Mouse (Mus musculus) neural tube, embryonic 12.5 days (tissue): Measurements from ENCODE around the gene Tsc22d1. TPM values are rescaled to one million over a fixed set of nuclear protein-coding genes. Genes with fewer than 3 reads are reported as not detected.

Experiments used
- ATAC-seq: fragments of 200-750 bp; cut with Nextera tagmentation; 2 replicates; pipeline ENCODE4 v1.8.0; 2017; ENCODE audit warnings: low read depth, mild to moderate bottlenecking, moderate TSS enrichment, moderate library complexity; ENCODE audit not compliant: low FRiP score
- H3K27ac ChIP-seq: fragments of 300-500 bp; sonication (generic); 2 replicates; pipeline ENCODE4 v1.5.1; 2016
- H3K27me3 ChIP-seq: fragments of 300-500 bp; sonication (generic); replicated peaks from 2 replicates; pipeline ENCODE4 v1.6.1; 2016; ENCODE audit warnings: mild to moderate bottlenecking
- H3K36me3 ChIP-seq: fragments of 300-500 bp; sonication (generic); 2 replicates; pipeline ENCODE4 v1.6.1; 2016; ENCODE audit warnings: mild to moderate bottlenecking
- H3K4me1 ChIP-seq: fragments of 300-500 bp; sonication (generic); 2 replicates; pipeline ENCODE4 v1.6.1; 2016
- H3K4me2 ChIP-seq: fragments of 300-500 bp; sonication (generic); replicated peaks from 2 replicates; pipeline ENCODE4 v1.6.1; 2016; ENCODE audit warnings: mild to moderate bottlenecking
- H3K4me3 ChIP-seq: fragments of 300-500 bp; sonication (generic); 2 replicates; pipeline ENCODE4 v1.5.1; 2016
- H3K9ac ChIP-seq: fragments of 300-500 bp; sonication (generic); 2 replicates; pipeline ENCODE4 v1.6.1; 2016; ENCODE audit warnings: mild to moderate bottlenecking
- H3K9me3 ChIP-seq: fragments of 300-500 bp; sonication (generic); 2 replicates; pipeline ENCODE4 v1.6.1; 2016; ENCODE audit warnings: mild to moderate bottlenecking
- WGBS: fragments of 180-500 bp; shearing (Covaris S2); methylation state at CpG from one replicate; pipeline ENCODE4 v1.1.7; 2016; 5-methylcytosine and 5-hydroxymethylcytosine counted together
- polyA plus RNA-seq: library from polyadenylated mRNA; unstranded; fragments of >200 nt; fragmentation: Nextera tagmentation; extraction: Ambion mirVana; gene quantifications from 2 replicates; pipeline ENCODE4 v1.2.1, GENCODE M21; 2016

Tsc22d1 gene
- polyA plus RNA-seq = 589 and 719 TPM in 2 replicates

GRCm38 (mm10) chr14:76414862-76415780 lies at the start of gene Tsc22d1:
TSS of gene Tsc22d1 (plus strand) at chr14:76414961.
- H3K4me2 ChIP-seq = peak within 1 kb of the TSS; percentile 93
- peak within 1 kb of the TSS; percentile 100 for H3K27ac ChIP-seq
- ATAC-seq = no peak; the same call in none of the 2 replicates
- H3K27me3 ChIP-seq = no peaks in the 10 kb centered on the region
- H3K36me3 ChIP-seq = peaks cover 25% of the 10 kb centered on the region
- peak within 1 kb of the TSS; percentile 100 for H3K4me3 ChIP-seq
- under 1% methylated on average over 94 of the region's 128 CpGs for WGBS
- H3K9ac ChIP-seq = peak within 1 kb of the TSS; percentile 100
- no peaks in the 10 kb centered on the region for H3K9me3 ChIP-seq
- H3K4me1 ChIP-seq = peaks cover 37% of the 10 kb centered on the region

- WGBS = 91% methylated on average over 6 of the region's 6 CpGs
These were observed 41.1 kb upstream of the Tsc22d1 start for GRCm38 (mm10) chr14:76373638-76374037.

GRCm38 (mm10) chr14:76374601-76375000 lies 40.2 kb upstream of the Tsc22d1 start:
- no peak for ATAC-seq
- Histone ChIP-seq H3K9me3 (no peaks in the 10 kb centered on the region), H3K4me3 (no peak overlapping the region), H3K9ac (no peak overlapping the region), H3K27me3 (no peaks in the 10 kb centered on the region), H3K36me3 (no peaks in the 10 kb centered on the region), H3K27ac (no peak overlapping the region), H3K4me1 (no peaks in the 10 kb centered on the region), H3K4me2 (no peak overlapping the region)
- 82% methylated on average over 6 of the region's 6 CpGs for WGBS

More at GRCm38 (mm10) chr14:76373638-76374037, 41.1 kb upstream of the Tsc22d1 start:
- no peaks in the 10 kb centered on the region for H3K27me3 ChIP-seq
- no peaks in the 10 kb centered on the region for H3K36me3 ChIP-seq
- H3K4me2 ChIP-seq = no peak overlapping the region
- ATAC-seq = no peak
- no peaks in the 10 kb centered on the region for H3K4me1 ChIP-seq
- no peaks in the 10 kb centered on the region for H3K9me3 ChIP-seq
- no peak overlapping the region for H3K27ac ChIP-seq
- no peak overlapping the region for H3K4me3 ChIP-seq
- H3K9ac ChIP-seq = no peak overlapping the region

GRCm38 (mm10) chr14:76376561-76376960 lies 38.2 kb upstream of the Tsc22d1 start:
- Histone ChIP-seq H3K9me3 (no peaks in the 10 kb centered on the region), H3K36me3 (no peaks in the 10 kb centered on the region), H3K27me3 (no peaks in the 10 kb centered on the region), H3K9ac (no peak overlapping the region), H3K4me2 (no peak overlapping the region), H3K4me1 (no peaks in the 10 kb centered on the region), H3K27ac (no peak overlapping the region), H3K4me3 (no peak overlapping the region)
- ATAC-seq = no peak
- 83% methylated on average over 5 of the region's 5 CpGs for WGBS

GRCm38 (mm10) chr14:76379411-76379810 lies 35.4 kb upstream of the Tsc22d1 start:
- no peak for ATAC-seq

GRCm38 (mm10) chr14:76388025-76388424 lies 26.7 kb upstream of the Tsc22d1 start:
- Histone ChIP-seq H3K4me1 (no peaks in the 10 kb centered on the region), H3K9ac (no peak overlapping the region), H3K36me3 (no peaks in the 10 kb centered on the region), H3K27ac (no peak overlapping the region), H3K27me3 (no peaks in the 10 kb centered on the region), H3K4me3 (no peak overlapping the region), H3K9me3 (no peaks in the 10 kb centered on the region), H3K4me2 (no peak overlapping the region)
- no peak for ATAC-seq
- 76% methylated on average over 7 of the region's 7 CpGs for WGBS

More at GRCm38 (mm10) chr14:76379411-76379810, 35.4 kb upstream of the Tsc22d1 start:
- H3K9me3 ChIP-seq = no peaks in the 10 kb centered on the region
- WGBS = 92% methylated on average over 3 of the region's 3 CpGs
- H3K4me1 ChIP-seq = no peaks in the 10 kb centered on the region
- no peak overlapping the region for H3K4me3 ChIP-seq
- no peaks in the 10 kb centered on the region for H3K36me3 ChIP-seq
- H3K4me2 ChIP-seq = no peak overlapping the region
- H3K9ac ChIP-seq = no peak overlapping the region
- H3K27ac ChIP-seq = no peak overlapping the region
- no peaks in the 10 kb centered on the region for H3K27me3 ChIP-seq

- Histone ChIP-seq H3K4me1 (no peaks in the 10 kb centered on the region), H3K36me3 (no peaks in the 10 kb centered on the region), H3K4me2 (no peak overlapping the region), H3K9me3 (no peaks in the 10 kb centered on the region), H3K27me3 (no peaks in the 10 kb centered on the region), H3K9ac (no peak overlapping the region), H3K27ac (no peak overlapping the region), H3K4me3 (no peak overlapping the region)
- ATAC-seq = no peak
These were observed 16.5 kb upstream of the Tsc22d1 start for GRCm38 (mm10) chr14:76398251-76398650.

GRCm38 (mm10) chr14:76402574-76402973 lies 12.2 kb upstream of the Tsc22d1 start:
- Histone ChIP-seq H3K4me2 (no peak overlapping the region), H3K36me3 (no peaks in the 10 kb centered on the region), H3K4me1 (no peaks in the 10 kb centered on the region), H3K9me3 (no peaks in the 10 kb centered on the region), H3K4me3 (no peak overlapping the region), H3K27me3 (no peaks in the 10 kb centered on the region), H3K9ac (no peak overlapping the region), H3K27ac (no peak overlapping the region)
- ATAC-seq = no peak
- 92% methylated on average over 4 of the region's 4 CpGs for WGBS

GRCm38 (mm10) chr14:76409111-76409510 lies 5.7 kb upstream of the Tsc22d1 start:
- 77% methylated on average over 8 of the region's 8 CpGs for WGBS
- no peaks in the 10 kb centered on the region for H3K9me3 ChIP-seq
- no peak for ATAC-seq
- H3K27me3 ChIP-seq = no peaks in the 10 kb centered on the region
- no peaks in the 10 kb centered on the region for H3K36me3 ChIP-seq
- no peak overlapping the region for H3K4me2 ChIP-seq
- no peaks in the 10 kb centered on the region for H3K4me1 ChIP-seq
- no peak overlapping the region for H3K27ac ChIP-seq
- H3K9ac ChIP-seq = no peak overlapping the region
- no peak overlapping the region for H3K4me3 ChIP-seq

- ATAC-seq = no peak
These were observed 1.0 kb upstream of the Tsc22d1 start for GRCm38 (mm10) chr14:76413773-76414121.

GRCm38 (mm10) chr14:76414122-76414861 lies 469 bp upstream of the Tsc22d1 start:
- peak overlapping the region; percentile 100 for H3K4me3 ChIP-seq
- under 1% methylated on average over 72 of the region's 81 CpGs for WGBS

More at GRCm38 (mm10) chr14:76413773-76414121, 1.0 kb upstream of the Tsc22d1 start:
- Histone ChIP-seq H3K36me3 (peaks cover 24% of the 10 kb centered on the region), H3K27ac (peak overlapping the region; percentile 100), H3K4me2 (peak overlapping the region; percentile 93), H3K9ac (peak overlapping the region; percentile 100), H3K9me3 (no peaks in the 10 kb centered on the region), H3K27me3 (no peaks in the 10 kb centered on the region), H3K4me1 (peaks cover 28% of the 10 kb centered on the region), H3K4me3 (peak overlapping the region; percentile 100)
- WGBS = 1% methylated on average over 10 of the region's 10 CpGs

GRCm38 (mm10) chr14:76415781-76416301 lies 1.1 kb downstream of the Tsc22d1 start:
- Histone ChIP-seq H3K27ac (peak overlapping the region; percentile 100), H3K9ac (peak overlapping the region; percentile 100), H3K4me2 (peak overlapping the region; percentile 93), H3K9me3 (no peaks in the 10 kb centered on the region), H3K4me1 (peaks cover 42% of the 10 kb centered on the region), H3K4me3 (peak overlapping the region; percentile 100), H3K27me3 (no peaks in the 10 kb centered on the region), H3K36me3 (peaks cover 29% of the 10 kb centered on the region)
- under 1% methylated on average over 38 of the region's 38 CpGs for WGBS
- 0 out of 2 replicates have a peak, but pooled peaks have one; percentile 1 for ATAC-seq

More at GRCm38 (mm10) chr14:76414122-76414861, 469 bp upstream of the Tsc22d1 start:
- H3K27me3 ChIP-seq = no peaks in the 10 kb centered on the region
- H3K36me3 ChIP-seq = peaks cover 25% of the 10 kb centered on the region
- ATAC-seq = peak; percentile 96
- H3K4me2 ChIP-seq = peak overlapping the region; percentile 93
- peaks cover 33% of the 10 kb centered on the region for H3K4me1 ChIP-seq
- peak overlapping the region; percentile 100 for H3K9ac ChIP-seq
- H3K27ac ChIP-seq = peak overlapping the region; percentile 100
- H3K9me3 ChIP-seq = no peaks in the 10 kb centered on the region
